Mouse (Mus musculus): ENCODE results near the gene Rbfox3. TPM values are rescaled to one million over a fixed set of nuclear protein-coding genes. Genes with fewer than 3 reads are reported as not detected.

Gene Rbfox3
- polyA plus RNA-seq, 1 experiment from 2014 or later, result 0.29 TPM

DNA sequence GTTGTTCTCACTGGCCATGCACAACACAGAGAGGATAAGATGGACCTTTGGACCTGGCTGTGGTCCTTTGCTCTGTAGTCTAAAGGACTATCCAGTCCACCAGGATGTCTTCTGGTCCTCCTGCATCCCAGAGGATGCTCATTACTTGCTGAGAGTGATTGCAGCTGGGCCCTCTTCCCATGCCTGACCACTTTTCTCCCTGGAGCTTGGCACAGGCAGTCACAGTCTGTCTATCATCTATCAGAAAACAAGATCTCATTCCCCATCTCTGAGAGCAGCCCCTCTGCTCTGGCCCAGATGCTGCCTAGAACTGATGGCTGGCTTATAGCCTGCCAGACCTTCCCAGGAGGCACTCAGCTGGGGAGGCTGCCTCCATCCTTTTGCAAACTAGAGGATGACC, 166.1 kb downstream of the Rbfox3 start:
- Histone ChIP-seq H3K36me3 (no peaks in the 10 kb centered on the region), H3K4me3 (no peak overlapping the region), H3K9ac (no peak overlapping the region), H3K27ac (no peak overlapping the region), H3K4me2 (peak overlapping the region; percentile 43; the same call in 1 of the 2 replicates), H3K9me3 (no peaks in the 10 kb centered on the region), H3K4me1 (peaks cover 8% of the 10 kb centered on the region; the same call in 1 of the 2 replicates), H3K27me3 (peaks cover 44% of the 10 kb centered on the region)
- no peak for ATAC-seq (ENCODE audit: borderline replicate concordance, extremely low read depth, low FRiP score, low TSS enrichment)

DNA sequence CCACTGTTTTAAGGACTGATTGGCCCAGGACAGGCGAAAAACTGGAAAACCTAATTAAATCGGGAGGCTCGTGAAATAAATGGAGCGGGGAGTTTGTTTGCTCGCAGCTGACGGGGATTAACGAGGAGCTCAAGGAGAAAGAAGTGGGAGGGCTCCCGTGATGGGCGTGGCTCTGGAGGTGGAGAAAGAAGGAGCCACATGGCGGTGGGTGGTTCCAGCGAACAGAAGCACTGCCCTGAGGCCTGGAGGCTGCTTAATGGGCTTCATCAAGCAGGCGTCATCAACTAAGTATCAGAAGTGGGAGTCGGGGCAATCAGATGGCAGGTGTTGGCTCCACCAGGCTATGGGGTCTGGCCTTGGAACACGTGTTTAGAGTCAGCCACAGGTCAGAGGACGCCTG, 166.6 kb downstream of the Rbfox3 start:
- Histone ChIP-seq H3K27me3 (peaks cover 49% of the 10 kb centered on the region), H3K9me3 (no peaks in the 10 kb centered on the region), H3K27ac (no peak overlapping the region), H3K4me3 (no peak overlapping the region), H3K4me1 (peaks cover 8% of the 10 kb centered on the region; the same call in 1 of the 2 replicates), H3K36me3 (no peaks in the 10 kb centered on the region), H3K4me2 (peak overlapping the region; percentile 43), H3K9ac (no peak overlapping the region)
- no peak for ATAC-seq (ENCODE audit: borderline replicate concordance, extremely low read depth, low FRiP score, low TSS enrichment)
- WGBS, result 1% methylated on average over 15 of the region's 15 CpGs

GRCm38 (mm10) chr11:118742762-118743161, 168.6 kb downstream of the Rbfox3 start:
- no peaks in the 10 kb centered on the region for H3K36me3 ChIP-seq
- no peak overlapping the region for H3K4me2 ChIP-seq
- H3K9me3 ChIP-seq, result no peaks in the 10 kb centered on the region
- peaks cover 56% of the 10 kb centered on the region for H3K27me3 ChIP-seq
- no peak overlapping the region for H3K4me3 ChIP-seq
- WGBS, result 18% methylated on average over 3 of the region's 3 CpGs
- no peak overlapping the region for H3K9ac ChIP-seq
- ATAC-seq (ENCODE audit: borderline replicate concordance, extremely low read depth, low FRiP score, low TSS enrichment), result no peak
- no peak overlapping the region for H3K27ac ChIP-seq
- H3K4me1 ChIP-seq, result peaks cover 8% of the 10 kb centered on the region; the same call in 1 of the 2 replicates

DNA sequence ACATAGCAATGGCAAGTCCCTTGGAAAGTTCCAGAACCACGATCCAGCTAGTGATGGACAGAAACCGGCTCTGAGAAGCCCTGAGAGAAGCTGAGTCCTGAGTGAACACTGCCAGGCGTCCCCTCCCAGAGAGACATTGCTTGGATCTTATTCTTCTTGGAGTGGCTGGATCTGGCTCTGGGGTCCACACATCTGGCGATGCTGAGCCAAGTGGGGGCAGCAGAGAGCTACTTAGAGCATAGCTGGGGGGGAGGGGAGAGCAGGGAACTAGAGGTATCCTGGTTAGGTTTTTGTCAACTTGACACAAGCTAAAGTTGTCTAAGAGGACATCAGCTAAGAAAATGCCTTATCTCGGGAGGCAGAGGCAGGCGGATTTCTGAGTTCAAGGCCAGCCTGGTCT, 170.1 kb downstream of the Rbfox3 start:
- H3K27me3 ChIP-seq, result peaks cover 55% of the 10 kb centered on the region
- no peak overlapping the region for H3K27ac ChIP-seq
- 36% methylated on average over 6 of the region's 6 CpGs for WGBS
- peaks cover 8% of the 10 kb centered on the region; the same call in 1 of the 2 replicates for H3K4me1 ChIP-seq
- H3K9ac ChIP-seq, result no peak overlapping the region
- H3K9me3 ChIP-seq, result no peaks in the 10 kb centered on the region
- no peak overlapping the region for H3K4me3 ChIP-seq
- ATAC-seq (ENCODE audit: borderline replicate concordance, extremely low read depth, low FRiP score, low TSS enrichment), result no peak
- no peak overlapping the region for H3K4me2 ChIP-seq
- H3K36me3 ChIP-seq, result no peaks in the 10 kb centered on the region

DNA sequence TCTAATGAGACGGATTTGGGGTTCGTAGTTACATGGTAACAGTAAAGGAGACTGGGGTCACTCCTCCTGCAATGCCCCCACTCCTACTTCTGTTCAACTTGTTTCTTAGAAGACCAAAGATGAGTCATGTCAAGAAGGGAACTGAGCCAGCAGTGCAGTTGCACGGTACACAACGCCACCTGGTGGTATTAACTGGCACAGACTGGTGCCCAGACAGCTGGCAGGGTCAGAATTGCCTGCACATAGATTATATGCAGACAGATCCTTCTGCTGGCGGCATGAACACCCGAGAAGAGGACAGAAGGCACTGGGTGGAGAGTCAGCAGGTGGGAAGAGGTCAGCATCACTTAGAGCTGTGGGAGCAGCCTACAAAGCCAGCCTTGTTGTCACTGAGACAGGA, 171.4 kb downstream of the Rbfox3 start:
- ATAC-seq (ENCODE audit: borderline replicate concordance, extremely low read depth, low FRiP score, low TSS enrichment), result no peak
- Histone ChIP-seq H3K4me3 (no peak overlapping the region), H3K9ac (no peak overlapping the region), H3K9me3 (no peaks in the 10 kb centered on the region), H3K27me3 (peaks cover 49% of the 10 kb centered on the region), H3K4me2 (no peak overlapping the region), H3K36me3 (no peaks in the 10 kb centered on the region), H3K4me1 (peaks cover 8% of the 10 kb centered on the region; the same call in 1 of the 2 replicates), H3K27ac (no peak overlapping the region)
- 13% methylated on average over 6 of the region's 6 CpGs for WGBS

- no peak overlapping the region for H3K9ac ChIP-seq
- no peak overlapping the region for H3K4me2 ChIP-seq
- no peaks in the 10 kb centered on the region for H3K36me3 ChIP-seq
- H3K27ac ChIP-seq, result no peak overlapping the region
- H3K4me1 ChIP-seq, result no peaks in the 10 kb centered on the region
- WGBS, result 10% methylated on average over 23 of the region's 23 CpGs
- no peak overlapping the region for H3K4me3 ChIP-seq
- no peaks in the 10 kb centered on the region for H3K9me3 ChIP-seq
- no peak for ATAC-seq (ENCODE audit: borderline replicate concordance, extremely low read depth, low FRiP score, low TSS enrichment)
- H3K27me3 ChIP-seq, result peaks cover 40% of the 10 kb centered on the region
Measured at GRCm38 (mm10) chr11:118738855-118739832, 172.3 kb downstream of the Rbfox3 start.

GRCm38 (mm10) chr11:118738323-118738722, 173.1 kb downstream of the Rbfox3 start:
- Histone ChIP-seq H3K9me3 (no peaks in the 10 kb centered on the region), H3K27me3 (peaks cover 32% of the 10 kb centered on the region), H3K4me1 (no peaks in the 10 kb centered on the region), H3K9ac (no peak overlapping the region), H3K27ac (no peak overlapping the region), H3K36me3 (no peaks in the 10 kb centered on the region), H3K4me2 (no peak overlapping the region), H3K4me3 (no peak overlapping the region)
- WGBS, result 41% methylated on average over 7 of the region's 7 CpGs
- ATAC-seq (ENCODE audit: borderline replicate concordance, extremely low read depth, low FRiP score, low TSS enrichment), result no peak

DNA sequence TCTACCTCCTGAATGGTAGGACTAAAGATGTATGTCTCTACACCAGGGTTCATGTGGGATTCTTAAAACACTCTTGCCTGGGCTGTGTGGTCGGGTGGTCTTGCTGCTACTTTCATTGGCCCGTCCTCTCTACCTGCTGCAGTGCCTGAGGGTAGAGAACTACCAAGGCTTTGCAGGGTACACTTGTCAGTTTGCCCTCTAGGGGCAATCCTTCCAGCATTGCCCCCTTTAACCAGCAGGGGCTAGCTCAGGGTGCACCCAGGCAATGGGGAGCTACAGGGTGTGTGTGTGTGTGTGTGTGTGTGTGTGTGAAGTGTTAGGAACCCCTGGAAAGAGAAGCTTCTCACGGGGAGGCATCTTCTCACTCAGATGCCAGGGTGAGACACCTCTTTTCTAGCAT, 173.6 kb downstream of the Rbfox3 start:
- no peaks in the 10 kb centered on the region for H3K4me1 ChIP-seq
- H3K9me3 ChIP-seq, result no peaks in the 10 kb centered on the region
- H3K27ac ChIP-seq, result no peak overlapping the region
- H3K27me3 ChIP-seq, result peaks cover 28% of the 10 kb centered on the region
- no peak for ATAC-seq (ENCODE audit: borderline replicate concordance, extremely low read depth, low FRiP score, low TSS enrichment)
- H3K4me3 ChIP-seq, result no peak overlapping the region
- 59% methylated on average over 3 of the region's 3 CpGs for WGBS
- H3K9ac ChIP-seq, result no peak overlapping the region
- H3K36me3 ChIP-seq, result no peaks in the 10 kb centered on the region
- no peak overlapping the region for H3K4me2 ChIP-seq

DNA sequence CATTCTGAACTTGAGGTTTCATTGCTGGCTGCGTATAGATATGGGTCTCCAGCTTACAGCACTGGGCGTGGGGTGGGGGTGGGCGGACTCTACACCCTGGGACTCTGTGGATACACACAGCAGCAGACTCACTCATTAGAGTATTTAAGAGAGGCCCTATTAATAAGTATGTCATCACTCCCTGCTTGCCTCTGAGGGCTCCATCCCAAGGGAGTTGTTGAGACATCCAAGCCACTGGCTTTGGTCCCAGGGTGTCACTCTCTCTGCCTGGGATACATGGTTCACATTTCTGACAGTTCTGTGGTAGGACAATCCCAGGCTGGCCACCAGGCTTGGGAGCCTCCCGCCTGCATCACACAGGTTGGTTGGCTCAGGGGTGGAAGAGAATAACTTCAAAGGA, 174.4 kb downstream of the Rbfox3 start:
- no peak overlapping the region for H3K4me2 ChIP-seq
- no peak overlapping the region for H3K27ac ChIP-seq
- H3K9me3 ChIP-seq, result no peaks in the 10 kb centered on the region
- peaks cover 23% of the 10 kb centered on the region for H3K27me3 ChIP-seq
- H3K4me3 ChIP-seq, result no peak overlapping the region
- H3K4me1 ChIP-seq, result no peaks in the 10 kb centered on the region
- ATAC-seq (ENCODE audit: borderline replicate concordance, extremely low read depth, low FRiP score, low TSS enrichment), result 0 out of 2 replicates have a peak, but pooled peaks have one; percentile 7
- no peaks in the 10 kb centered on the region for H3K36me3 ChIP-seq
- no peak overlapping the region for H3K9ac ChIP-seq
- 65% methylated on average over 4 of the region's 4 CpGs for WGBS

GRCm38 (mm10) chr11:118731655-118732054, 179.7 kb downstream of the Rbfox3 start:
- ATAC-seq (ENCODE audit: borderline replicate concordance, extremely low read depth, low FRiP score, low TSS enrichment), result no peak

GRCm38 (mm10) chr11:118729373-118729772, 182.0 kb downstream of the Rbfox3 start:
- ATAC-seq (ENCODE audit: borderline replicate concordance, extremely low read depth, low FRiP score, low TSS enrichment), result peak; percentile 94
- H3K9ac ChIP-seq, result no peak overlapping the region
- H3K36me3 ChIP-seq, result no peaks in the 10 kb centered on the region
- WGBS, result 16% methylated on average over 8 of the region's 8 CpGs
- H3K9me3 ChIP-seq, result no peaks in the 10 kb centered on the region
- no peak overlapping the region for H3K4me3 ChIP-seq
- H3K27ac ChIP-seq, result peak overlapping the region; percentile 85
- no peaks in the 10 kb centered on the region for H3K27me3 ChIP-seq
- H3K4me2 ChIP-seq, result peak overlapping the region; percentile 22; the same call in 1 of the 2 replicates
- H3K4me1 ChIP-seq, result peaks cover 19% of the 10 kb centered on the region

More at GRCm38 (mm10) chr11:118731655-118732054, 179.7 kb downstream of the Rbfox3 start:
- 68% methylated on average over 5 of the region's 5 CpGs for WGBS
- no peak overlapping the region for H3K4me2 ChIP-seq
- H3K9ac ChIP-seq, result no peak overlapping the region
- H3K36me3 ChIP-seq, result no peaks in the 10 kb centered on the region
- H3K4me1 ChIP-seq, result peaks cover 17% of the 10 kb centered on the region
- no peaks in the 10 kb centered on the region for H3K9me3 ChIP-seq
- H3K4me3 ChIP-seq, result no peak overlapping the region
- peaks cover 6% of the 10 kb centered on the region; the same call in 1 of the 2 replicates for H3K27me3 ChIP-seq
- H3K27ac ChIP-seq, result no peak overlapping the region

DNA sequence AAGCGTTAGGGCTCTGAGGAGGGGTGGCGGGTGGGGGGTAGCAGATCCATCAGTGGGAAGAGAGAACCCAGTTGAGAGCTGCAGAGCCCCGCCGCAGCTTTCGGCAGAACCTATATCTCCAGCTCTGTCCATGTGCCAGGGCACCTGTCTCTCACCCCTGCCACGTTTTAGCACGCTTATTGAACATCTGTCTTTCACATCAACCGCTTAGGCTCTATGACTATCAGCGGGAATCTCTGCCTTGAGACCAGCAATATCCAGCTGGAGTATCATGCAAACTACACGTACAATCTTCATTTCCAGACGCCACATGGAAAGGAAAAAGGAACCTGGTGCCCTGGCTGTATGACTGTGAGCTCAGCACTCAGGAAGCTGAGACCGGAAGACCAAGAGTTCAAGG, 182.6 kb downstream of the Rbfox3 start:
- peaks cover 21% of the 10 kb centered on the region for H3K4me1 ChIP-seq
- no peaks in the 10 kb centered on the region for H3K9me3 ChIP-seq
- no peak overlapping the region for H3K4me3 ChIP-seq
- peak overlapping the region; percentile 22; the same call in 1 of the 2 replicates for H3K4me2 ChIP-seq
- no peaks in the 10 kb centered on the region for H3K27me3 ChIP-seq
- WGBS, result 34% methylated on average over 12 of the region's 12 CpGs
- H3K36me3 ChIP-seq, result no peaks in the 10 kb centered on the region
- H3K9ac ChIP-seq, result no peak overlapping the region
- peak overlapping the region; percentile 85 for H3K27ac ChIP-seq
- ATAC-seq (ENCODE audit: borderline replicate concordance, extremely low read depth, low FRiP score, low TSS enrichment), result no peak
